Mouse (Mus musculus): ENCODE results near the gene Lmln.
"Not testable (repeated sequence)": the region's sequence is repeated elsewhere in the genome, so short reads cannot be mapped to it uniquely, and the experiment has no call there.

Gene Lmln

GRCm38 (mm10) chr16:33141758-33142280 is 79.5 kb downstream of the Lmln start:
- no peak for DNase-seq

DNA sequence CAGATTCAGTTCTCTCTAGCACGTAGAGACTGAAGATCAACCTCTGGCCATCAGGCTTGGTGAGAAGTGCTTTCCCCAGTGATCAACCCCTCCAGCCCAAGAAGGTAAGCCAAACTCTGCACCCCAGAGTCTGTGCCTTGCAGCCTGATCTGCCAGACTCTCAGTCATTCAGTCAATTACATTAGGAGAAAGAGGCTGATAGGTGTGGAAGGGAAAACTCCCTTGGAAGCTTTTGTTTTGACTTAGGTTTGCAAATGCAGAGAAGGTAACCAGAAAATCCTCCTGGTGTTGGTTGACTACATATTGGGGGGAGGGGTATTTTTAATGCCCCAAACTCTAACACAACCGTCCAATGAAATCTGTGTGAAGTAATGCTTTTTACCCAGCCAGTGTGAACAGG is 81.1 kb downstream of the Lmln start:
- DNase-seq, result no peak

GRCm38 (mm10) chr16:33146185-33146584 is 83.9 kb downstream of the Lmln start:
- DNase-seq, result no peak

- DNase-seq, result no peak
These were observed 85.8 kb downstream of the Lmln start for GRCm38 (mm10) chr16:33148135-33148534.

- DNase-seq, result not testable (repeated sequence)
These were observed 88.6 kb downstream of the Lmln start for GRCm38 (mm10) chr16:33150875-33151274.

DNA sequence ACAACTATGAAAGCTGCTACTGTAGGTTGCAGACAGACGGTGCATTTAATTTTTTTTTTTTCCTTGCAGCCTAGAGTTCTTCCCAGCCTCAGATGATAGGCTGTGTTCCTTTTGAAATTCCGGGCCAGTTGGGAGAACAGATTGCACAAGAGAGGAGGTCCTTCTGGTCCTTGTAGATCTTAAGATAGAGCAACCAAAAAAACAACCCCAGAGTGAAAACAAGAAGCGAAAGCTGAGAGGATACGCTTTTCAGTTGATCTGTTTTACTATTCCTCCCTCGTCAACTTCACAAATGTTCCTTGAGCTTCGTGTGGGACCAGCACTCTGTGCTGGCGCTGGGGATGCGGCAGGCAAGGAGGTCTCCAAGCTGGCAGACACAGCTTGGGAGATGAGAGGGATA is 89.2 kb downstream of the Lmln start:
- DNase-seq, result no peak

- DNase-seq, result peak; percentile 31 to 48
These were observed 92.7 kb downstream of the Lmln start for GRCm38 (mm10) chr16:33154992-33155391.

DNA sequence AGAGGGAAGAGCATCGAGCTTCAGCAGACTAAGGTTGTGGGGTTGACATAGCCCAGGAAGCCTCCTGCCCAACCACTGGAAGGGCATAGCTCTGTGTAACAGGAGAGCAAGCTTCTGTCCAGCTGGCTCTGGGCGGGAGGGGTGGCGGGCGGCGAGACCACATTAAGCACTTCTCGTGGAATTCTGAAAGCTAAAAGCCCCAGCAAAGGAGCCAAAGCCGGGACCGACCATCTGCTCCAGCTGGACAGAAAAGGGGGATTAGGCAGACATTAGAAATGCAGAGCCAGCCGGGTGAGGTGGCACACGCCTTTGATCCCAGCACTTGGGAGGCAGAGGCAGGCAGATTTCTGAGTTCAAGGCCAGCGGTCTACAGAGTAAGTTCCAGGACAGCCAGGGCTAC is 95.7 kb downstream of the Lmln start:
- DNase-seq, result no peak

DNA sequence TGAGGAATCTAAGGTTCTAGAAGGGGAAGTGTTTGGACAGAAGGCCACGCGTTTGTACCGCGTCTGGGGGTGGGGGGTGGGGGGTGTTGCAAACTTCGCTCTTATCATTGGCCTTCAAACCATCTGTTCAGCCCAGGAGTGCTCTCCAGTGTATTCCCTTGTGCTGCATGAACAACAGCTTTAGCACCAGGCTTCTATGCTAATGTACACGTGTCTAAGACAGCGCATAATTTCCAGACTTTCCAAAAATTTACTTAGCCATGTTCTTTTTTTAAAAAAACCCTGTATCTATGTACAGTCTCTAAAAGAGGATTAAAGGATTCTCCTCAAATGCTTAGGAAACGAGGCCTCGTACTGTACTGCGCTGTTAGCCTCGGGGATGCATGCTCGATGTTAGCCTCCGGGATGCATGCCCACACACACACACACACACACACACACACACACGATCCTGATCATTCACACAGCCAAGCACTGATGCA is 96.3 kb downstream of the Lmln start:
- no peak for DNase-seq

DNA sequence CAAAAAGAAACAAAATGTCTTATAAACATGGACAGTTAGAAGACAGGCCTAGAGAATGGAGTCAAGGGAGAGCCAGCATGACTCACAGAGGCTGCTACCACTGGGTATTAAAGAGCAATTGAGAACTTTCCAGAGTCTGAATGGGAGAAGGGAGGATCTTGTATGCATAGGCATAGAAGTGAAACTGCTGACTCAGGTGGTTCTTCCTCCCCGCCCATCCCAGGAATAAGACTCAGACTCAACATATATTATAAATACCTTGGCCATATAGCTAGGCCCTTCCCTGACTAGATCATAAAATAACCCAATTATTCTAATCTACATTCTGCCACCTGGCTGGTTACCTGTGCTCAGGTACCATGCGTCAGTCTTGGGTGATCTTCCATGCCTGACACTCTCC is 97.0 kb downstream of the Lmln start:
- DNase-seq, result no peak

DNA sequence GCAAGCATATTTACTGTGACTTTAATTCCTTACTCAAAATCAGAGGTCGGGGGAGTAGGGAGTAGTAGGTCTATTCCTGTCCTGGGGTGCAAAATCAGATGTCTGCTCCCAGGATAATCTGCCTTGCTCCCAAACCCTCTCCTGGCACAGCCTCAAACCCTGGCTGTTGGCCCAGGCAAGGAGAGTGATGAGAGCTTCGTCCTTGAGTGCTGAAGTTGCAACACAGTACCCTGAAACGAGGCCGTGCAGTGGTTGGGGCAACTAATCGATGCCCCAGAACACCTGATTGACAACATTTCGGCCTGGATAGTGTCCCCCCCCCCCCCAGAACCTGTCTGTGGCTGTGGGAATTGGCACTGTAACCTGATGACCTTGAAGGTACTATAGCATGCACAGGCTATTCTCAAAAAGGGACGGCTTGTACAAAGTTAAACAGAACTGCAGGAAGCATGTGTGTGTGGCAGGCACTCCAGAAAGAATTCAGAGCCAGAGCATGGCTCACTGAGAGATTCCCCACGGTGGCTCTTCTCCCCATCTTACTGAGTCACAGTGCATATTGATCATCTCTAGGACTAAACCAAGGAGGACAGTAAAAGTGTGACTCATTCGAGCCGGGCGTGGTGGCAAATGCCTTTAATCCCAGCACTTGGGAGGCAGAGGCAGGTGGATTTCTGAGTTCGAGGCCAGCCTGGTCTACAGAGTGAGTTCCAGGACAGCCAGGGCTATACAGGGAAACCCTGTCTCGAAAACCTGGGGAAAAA is 101.2 kb downstream of the Lmln start:
- DNase-seq, result no peak

GRCm38 (mm10) chr16:33166284-33166683 is 104.0 kb downstream of the Lmln start:
- DNase-seq, result peak; percentile 48 to 60

DNA sequence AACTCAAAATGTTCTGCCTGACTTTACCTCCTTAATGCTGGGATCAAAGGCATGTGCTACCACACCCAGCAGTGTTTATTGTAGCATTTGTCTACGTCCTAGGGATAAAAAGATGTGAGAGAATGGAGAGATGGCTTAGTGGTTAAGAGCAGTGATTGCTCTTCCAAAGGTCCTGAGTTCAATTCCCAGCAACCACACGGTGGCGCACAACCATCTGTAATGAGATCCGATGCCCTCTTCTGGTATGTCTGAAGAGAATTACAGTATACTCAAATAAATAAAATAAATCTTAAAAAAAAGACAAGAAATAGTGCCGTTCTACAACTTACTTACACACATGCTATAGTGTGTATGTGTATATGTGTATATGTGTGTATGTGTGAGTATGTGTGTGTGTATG is 105.2 kb downstream of the Lmln start:
- peak; percentile 30 to 37 for DNase-seq

DNA sequence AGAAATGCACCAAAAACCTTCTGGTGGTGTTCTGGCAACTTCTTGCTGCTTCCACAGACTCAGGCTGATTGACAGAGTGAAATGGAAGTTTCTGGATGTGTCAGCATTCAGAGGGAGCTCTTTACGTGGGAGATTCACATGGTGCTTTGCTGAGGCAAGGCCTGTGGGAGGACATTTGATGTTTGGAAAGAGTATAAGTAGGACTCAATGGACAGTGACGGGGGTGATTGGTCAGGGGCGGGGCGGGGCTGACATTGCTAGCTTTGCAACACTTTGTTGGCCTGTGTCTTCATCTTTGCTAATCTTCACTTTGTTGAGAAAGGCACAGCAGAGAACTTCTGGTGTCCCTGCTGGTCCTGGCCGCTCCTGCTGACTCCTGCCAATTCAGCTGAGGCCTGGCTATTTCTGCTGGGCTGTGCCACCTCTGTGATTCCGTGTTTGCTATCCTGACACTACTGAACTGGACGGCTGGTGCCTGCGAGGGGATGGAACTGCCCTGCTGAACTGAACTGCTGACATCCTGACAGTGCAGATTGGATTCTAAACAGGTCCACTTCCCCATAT is 107.2 kb downstream of the Lmln start:
- DNase-seq, result peak in 1 of 2 experiments; percentile 22

DNA sequence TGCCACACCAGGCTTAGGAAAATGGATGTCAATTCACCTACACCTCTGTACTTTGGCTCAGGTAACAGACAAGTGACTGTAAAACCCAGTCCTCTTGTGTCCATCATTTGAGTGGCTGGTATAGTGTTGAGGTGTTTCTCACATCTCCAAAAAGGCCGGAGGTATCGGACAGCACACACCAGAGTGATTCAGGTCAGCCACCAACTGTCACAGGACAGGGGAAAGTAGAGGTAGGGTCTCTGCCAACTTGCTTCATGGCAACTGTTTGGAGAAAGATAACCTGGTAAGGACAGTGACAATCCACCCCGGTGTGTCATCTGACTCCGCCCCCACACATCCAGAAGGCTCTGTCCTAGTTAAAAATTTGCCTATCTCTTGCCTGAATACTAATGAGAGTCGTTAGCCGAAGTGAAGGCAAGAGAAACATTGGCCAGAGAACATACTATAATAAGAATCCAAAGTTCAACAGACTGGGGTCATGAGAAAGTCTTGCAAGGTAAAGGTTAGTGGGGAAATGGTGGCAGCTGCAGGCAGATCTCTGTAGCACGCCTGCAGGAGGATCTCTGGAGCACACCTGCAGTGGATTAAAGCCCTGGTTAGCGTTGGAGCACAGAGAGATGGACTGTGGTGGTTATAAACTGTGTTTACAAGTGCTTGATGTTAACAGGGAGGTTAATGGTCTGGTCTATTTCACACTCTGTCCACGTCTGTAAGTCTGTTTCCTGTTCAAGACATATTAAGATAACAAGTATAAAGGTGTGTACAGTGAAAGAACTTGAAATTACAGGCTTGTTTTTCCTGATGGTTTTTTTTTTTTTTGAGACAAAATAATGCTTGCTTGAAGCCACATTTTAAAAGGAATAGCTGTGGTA is 108.6 kb downstream of the Lmln start:
- DNase-seq, result peak; percentile 32 to 47

DNA sequence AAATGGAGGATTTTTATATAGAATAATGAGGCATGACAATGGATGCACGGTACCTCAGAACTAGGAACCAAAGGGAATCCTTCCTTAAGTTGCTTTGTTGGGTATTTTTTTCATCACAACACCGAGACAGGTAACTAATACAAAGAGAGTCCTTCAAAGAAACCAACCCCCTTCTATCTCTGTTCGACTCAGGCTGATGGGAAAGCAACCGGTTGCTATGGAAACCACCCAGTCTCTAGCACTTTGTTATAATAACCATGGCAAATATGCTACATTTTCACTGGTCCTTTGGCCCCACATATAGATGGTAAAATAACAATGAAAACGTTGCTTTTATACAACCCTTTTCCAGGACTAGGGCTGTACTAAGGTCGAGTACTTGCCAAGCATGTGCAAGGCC is 109.5 kb downstream of the Lmln start:
- DNase-seq, result no peak

- DNase-seq, result no peak
These were observed 110.8 kb downstream of the Lmln start for GRCm38 (mm10) chr16:33173151-33173550.

- no peak for DNase-seq
These were observed 112.4 kb downstream of the Lmln start for GRCm38 (mm10) chr16:33174695-33175094.

DNA sequence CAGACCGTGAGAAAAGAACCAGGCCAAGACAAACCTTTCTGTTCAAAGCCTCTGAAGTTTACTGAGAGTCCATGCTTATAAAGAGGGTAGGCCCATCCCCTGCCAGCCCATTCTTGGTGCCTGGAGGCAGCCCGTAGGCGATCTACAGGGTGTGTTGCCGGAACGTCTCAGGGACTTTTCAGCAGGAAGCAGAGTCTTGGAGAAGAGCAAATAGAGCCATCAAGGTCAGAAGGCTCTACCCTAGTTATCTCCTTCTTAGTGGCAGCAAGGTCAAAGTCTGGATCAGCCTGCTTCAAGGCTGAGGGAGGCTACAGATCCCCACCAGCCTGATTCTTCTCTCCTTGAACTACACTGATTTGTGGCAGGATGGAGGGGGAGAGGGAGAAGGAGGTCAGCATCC is 114.5 kb downstream of the Lmln start:
- not testable (repeated sequence) for DNase-seq
